Mouse (Mus musculus): ENCODE measurements around the gene Tox2.

DNA sequence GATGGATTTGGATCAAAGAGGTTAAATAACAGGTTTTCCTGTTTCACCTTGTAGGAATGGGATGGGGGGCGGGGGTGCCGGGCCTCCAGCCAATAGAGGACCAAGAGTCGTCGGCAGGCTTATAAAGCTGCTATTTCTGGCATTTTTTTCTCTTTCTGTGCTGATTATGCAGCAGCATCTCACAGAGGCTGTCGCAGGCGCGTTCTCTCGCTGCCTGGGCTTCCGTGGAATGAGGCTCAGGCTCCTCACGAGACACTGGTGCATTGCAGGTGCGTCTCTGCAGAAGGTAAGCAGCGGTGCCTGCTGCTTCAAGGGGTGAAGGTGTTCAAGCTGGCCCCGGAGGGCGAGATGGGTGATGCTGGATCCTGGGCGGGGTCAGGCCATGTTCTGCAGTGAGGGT lies 22.4 kb downstream of the Tox2 start:
- TF ChIP-seq CTCF (IDR thresholded peaks at IDR 0.05; ENCODE audit: control insufficient read depth, insufficient read depth, insufficient replicate concordance, low read depth, low read length) (no peak), POLR2A (IDR thresholded peaks at IDR 0.05; ENCODE audit: control insufficient read depth, low read depth, low read length) (no peak)
